8 mouse cellular contexts compared by ENCODE assay signal in the genomic region with DNA sequence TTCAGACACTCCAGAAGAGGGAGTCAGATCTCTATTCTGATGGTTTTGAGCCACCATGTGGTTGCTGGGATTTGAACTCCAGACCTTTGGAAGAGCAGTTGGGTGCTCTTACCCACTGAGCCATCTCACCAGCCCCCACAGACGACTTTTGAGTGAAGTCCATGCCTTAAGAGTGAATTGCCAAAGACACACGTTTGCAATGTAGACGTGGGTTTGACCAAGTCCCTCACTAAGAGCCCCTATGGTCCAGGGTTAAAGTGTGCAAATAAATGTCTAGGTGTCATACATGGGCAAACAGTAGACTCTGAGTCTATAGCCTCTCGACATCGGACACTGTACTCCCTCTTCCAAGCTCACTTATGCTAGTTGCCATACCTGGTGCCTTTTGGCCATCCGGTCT. TPM values are rescaled to one million over a fixed set of nuclear protein-coding genes. Genes with fewer than 3 reads are reported as not detected.
DNase-seq lines count a peak whose midpoint lies in the region; ATAC-seq and TF ChIP-seq lines count a peak whose summit lies in the region.

No protein-coding gene starts in this region.

- WGBS in forebrain, embryonic 16.5 days: 86% methylated on average over 6 of the region's 6 CpGs
- WGBS in liver, embryonic 15.5 days (ENCODE audit: insufficient replicate concordance): 75% methylated on average over 6 of the region's 6 CpGs

- H3K36me3 ChIP-seq in CH12.LX (replicated peaks in 1 of 2; ENCODE audit: control insufficient read depth in 1 of 2, insufficient read depth in 1 of 2, low read length in 1 of 2): peaks cover 0 to 21% of the 10 kb centered on the region in 2 experiments
- H3K36me3 ChIP-seq in forebrain, embryonic 16.5 days (ENCODE audit: control insufficient read depth, insufficient read depth): no peaks in the 10 kb centered on the region
- H3K36me3 ChIP-seq in liver, embryonic 15.5 days (replicated peaks): no peaks in the 10 kb centered on the region

- no peak for TF ChIP-seq POLR2A in CH12.LX (IDR thresholded peaks at IDR 0.05; ENCODE audit: low read depth, low read length)

- no peak for TF ChIP-seq RAD21 in CH12.LX (IDR thresholded peaks at IDR 0.05; ENCODE audit: low read depth, low read length)

- H3K4me2 ChIP-seq in CH12.LX (ENCODE audit: insufficient read depth, low read depth, poor library complexity, severe bottlenecking): peak overlapping the region; percentile 62
- H3K4me2 ChIP-seq in forebrain, embryonic 16.5 days (ENCODE audit: low read length): peak overlapping the region; percentile 69
- H3K4me2 ChIP-seq in liver, embryonic 15.5 days: peak overlapping the region; percentile 99

- H3K9ac ChIP-seq in CH12.LX (ENCODE audit: insufficient read depth, low read depth): peak overlapping the region; percentile 96; the same call in 1 of the 2 replicates
- H3K9ac ChIP-seq in forebrain, embryonic 16.5 days (replicated peaks; ENCODE audit: low read depth, low read length): no peak overlapping the region; the same call in 1 of the 2 replicates
- peak overlapping the region; percentile 95 for H3K9ac ChIP-seq in liver, embryonic 15.5 days

- H3K27me3 ChIP-seq in CH12.LX (replicated peaks): peaks cover 7% of the 10 kb centered on the region
- H3K27me3 ChIP-seq in forebrain, embryonic 16.5 days (replicated peaks; ENCODE audit: control insufficient read depth, insufficient read depth, low read length): no peaks in the 10 kb centered on the region
- H3K27me3 ChIP-seq in liver, embryonic 15.5 days: peaks cover 13% of the 10 kb centered on the region

- no peak for ATAC-seq in forebrain, embryonic 16.5 days
- no peak for ATAC-seq in liver, embryonic 15.5 days (ENCODE audit: insufficient read depth)

- H3K79me2 ChIP-seq in CH12.LX (replicated peaks; ENCODE audit: control insufficient read depth, extremely low read depth, insufficient read depth, poor library complexity, severe bottlenecking): peaks cover 21% of the 10 kb centered on the region

- no peak overlapping the region for H3K27ac ChIP-seq in CH12.LX (ENCODE audit: insufficient read depth, low read depth)
- H3K27ac ChIP-seq in forebrain, embryonic 16.5 days (ENCODE audit: low read length): no peak overlapping the region
- H3K27ac ChIP-seq in liver, embryonic 15.5 days (replicated peaks): peak overlapping the region; percentile 97

- H3K4me1 ChIP-seq in CH12.LX (ENCODE audit: control insufficient read depth in 1 of 2, insufficient read depth in 2 of 2): peaks cover 3 to 13% of the 10 kb centered on the region in 2 experiments
- peaks cover 20% of the 10 kb centered on the region for H3K4me1 ChIP-seq in forebrain, embryonic 16.5 days (replicated peaks; ENCODE audit: control insufficient read depth, insufficient read depth, low read length)
- peaks cover 23% of the 10 kb centered on the region for H3K4me1 ChIP-seq in liver, embryonic 15.5 days (replicated peaks)

- peak overlapping the region in 2 of 3 experiments; percentile 30 to 90 for H3K4me3 ChIP-seq in CH12.LX (replicated peaks in 1 of 3; ENCODE audit: low read depth in 2 of 3, low read length in 2 of 3, poor library complexity in 1 of 3)
- peak overlapping the region; percentile 92 for H3K4me3 ChIP-seq in forebrain, embryonic 16.5 days (replicated peaks; ENCODE audit: low read length)
- peak overlapping the region; percentile 79 for H3K4me3 ChIP-seq in liver, embryonic 15.5 days (replicated peaks)

- TF ChIP-seq EP300 in CH12.LX (IDR thresholded peaks at IDR 0.05; ENCODE audit: low read length): no peak

- no peak for TF ChIP-seq CTCF in CH12.LX (conservative IDR thresholded peaks at IDR 0.05 in 1 of 2, IDR thresholded peaks at IDR 0.05 in 1 of 2; ENCODE audit: low read depth in 2 of 2, low read length in 2 of 2)

- no peaks in the 10 kb centered on the region for H3K9me3 ChIP-seq in CH12.LX (replicated peaks; ENCODE audit: low read length)
- H3K9me3 ChIP-seq in forebrain, embryonic 16.5 days (ENCODE audit: control insufficient read depth, low read length): no peaks in the 10 kb centered on the region
- H3K9me3 ChIP-seq in liver, embryonic 15.5 days (replicated peaks): no peaks in the 10 kb centered on the region

- dilution Hi-C loops in CH12.LX (cut with MboI; ENCODE audit: extremely low pct_ligation_motif_present, extremely low pct_unique_long_range_greater_than_20kb, low sequenced_read_pairs): no loop called here

- DNase-seq in heart, adult 11 months: peak; percentile 90
- no peak for DNase-seq in heart, adult 9 months (ENCODE audit: low spot score in 2 of 2)
- no peak for DNase-seq in CH12.LX (ENCODE audit: extremely low read depth)
- DNase-seq in spleen, adult 12 weeks (ENCODE audit: low spot score): no peak
- DNase-seq in retina, postnatal 1 day: no peak
- DNase-seq in T-cell, adult 2 months (ENCODE audit: low spot score): no peak

- in situ Hi-C loops in CH12.LX (cut with MboI; ENCODE audit: low pct_ligation_motif_present, low pct_unique_long_range_greater_than_20kb, low sequenced_read_pairs): no loop called here

TF ChIP-seq in CH12.LX, 34 proteins besides CTCF, POLR2A, EP300 and RAD21:
- TF ChIP-seq CHD1 (IDR thresholded peaks at IDR 0.05; ENCODE audit: low read depth, low read length) (no peak), ZKSCAN1 (IDR thresholded peaks at IDR 0.05; ENCODE audit: borderline replicate concordance, low read depth, low read length) (no peak), ZMIZ1 (IDR thresholded peaks at IDR 0.05; ENCODE audit: low read depth, low read length) (no peak), MYC (IDR thresholded peaks at IDR 0.05; ENCODE audit: low read depth, low read length) (no peak), NELFE (IDR thresholded peaks at IDR 0.05; ENCODE audit: low read depth, low read length) (no peak), ZNF384 (IDR thresholded peaks at IDR 0.05; ENCODE audit: low read depth, low read length) (no peak), BHLHE40 (IDR thresholded peaks at IDR 0.05; ENCODE audit: low read depth, low read length) (no peak), JUN (IDR thresholded peaks at IDR 0.05; ENCODE audit: insufficient read depth, low read depth, low read length) (no peak), PAX5 (IDR thresholded peaks at IDR 0.05; ENCODE audit: low read length) (no peak), HCFC1 (IDR thresholded peaks at IDR 0.05; ENCODE audit: low read depth, low read length) (no peak)

RNA-seq across cellular contexts. Expression of gene Kmt5b, which starts 2.3 kb away (rescaled TPM):
- total RNA-seq in CH12.LX (2012; rRNA removed) (10.9 and 11.0 TPM in 2 replicates), CH12.LX (2014; rRNA removed) (13.9 and 15.1 TPM in 2 replicates)
- 16.6 and 24.2 TPM in 2 replicates for polyA plus RNA-seq in CH12.LX (2012; ENCODE audit: insufficient read length, low read depth)
- 56.7 and 58.5 TPM in 2 replicates for polyA plus RNA-seq in forebrain, embryonic 16.5 days (2015; fragmentation: Nextera tagmentation; extraction: Ambion mirVana)
- 6.1 and 6.6 TPM in 2 replicates for polyA plus RNA-seq in liver, embryonic 15.5 days (2015; fragmentation: Nextera tagmentation; extraction: Ambion mirVana)
